Mouse (Mus musculus) bone marrow macrophage, adult 2 months (primary cell): ENCODE data around the gene Pdia4.
"Not testable (repeated sequence)": the region's sequence is repeated elsewhere in the genome, so short reads cannot be mapped to it uniquely, and the experiment has no call there.

ENCODE experiments used
- CTCF ChIP-seq: IDR thresholded peaks from 2 replicates; pipeline ENCODE4 v1.5.1; 2012; ENCODE audit warnings: low read depth, mild to moderate bottlenecking, low read length, moderate library complexity
- POLR2A ChIP-seq: IDR thresholded peaks from 2 replicates; pipeline ENCODE4 v1.6.1; 2012; ENCODE audit warnings: mild to moderate bottlenecking, low read depth, low read length, borderline replicate concordance

GRCm38 (mm10) chr6:47747886-47748285 is 65.3 kb downstream of the Pdia4 start:
- not testable (repeated sequence) for TF ChIP-seq POLR2A, CTCF
